Comparison of ENCODE assay signal across 1 mouse cellular context in the genomic region with DNA sequence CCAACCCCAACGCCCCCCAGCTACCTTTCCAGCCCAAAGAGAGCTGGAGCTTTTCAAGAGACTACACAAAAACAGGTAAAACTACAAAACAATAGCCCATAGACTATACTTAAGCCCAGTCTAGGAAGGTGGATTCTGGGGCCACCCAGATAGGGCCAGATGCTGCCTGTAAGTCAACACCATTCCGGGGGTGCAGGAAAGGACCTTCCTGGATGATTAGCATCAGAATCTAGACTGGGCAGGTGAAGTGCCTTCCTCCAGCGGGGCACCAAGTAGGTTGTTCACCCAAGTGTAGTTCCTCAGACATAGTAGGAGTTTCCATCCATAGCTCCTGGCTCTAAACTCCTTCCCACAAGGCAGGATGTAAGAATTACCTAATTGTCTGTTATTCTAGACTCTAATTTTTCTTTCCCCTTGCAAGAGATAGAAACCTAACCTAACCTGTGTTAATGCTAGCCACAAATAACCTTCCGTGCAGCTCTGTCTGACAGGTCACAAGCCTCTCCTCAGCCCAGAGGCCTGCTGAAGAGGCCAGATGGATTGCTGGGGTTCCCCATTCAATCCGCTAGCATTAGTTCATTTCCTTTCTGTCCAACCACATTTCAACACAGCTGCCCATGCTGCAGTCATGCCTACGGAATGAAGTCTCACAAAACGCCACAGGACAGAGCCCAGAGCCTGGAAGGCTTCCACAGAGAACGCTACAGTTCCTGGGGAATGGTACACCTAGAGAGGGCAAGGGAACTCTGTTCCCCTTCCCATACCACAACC.
TF ChIP-seq lines count a peak whose summit lies in the region.

No protein-coding gene starts in this region.

TF ChIP-seq in CH12.LX, 34 proteins besides CTCF, POLR2A, EP300 and RAD21:
- peak; percentile 92 for TF ChIP-seq MXI1 (IDR thresholded peaks at IDR 0.05; ENCODE audit: low read depth, low read length)
- peak; percentile 74 for TF ChIP-seq MAX (IDR thresholded peaks at IDR 0.05; ENCODE audit: low read length)
- peak; percentile 80; the same call in 1 of the 2 replicates for TF ChIP-seq TBP (conservative IDR thresholded peaks at IDR 0.05; ENCODE audit: low read depth, low read length)
- peak; percentile 44; the same call in 1 of the 2 replicates for TF ChIP-seq JUN (IDR thresholded peaks at IDR 0.05; ENCODE audit: insufficient read depth, low read depth, low read length)
- 0 out of 2 replicates have a peak, but pooled peaks have one; percentile 65 for TF ChIP-seq ZMIZ1 (IDR thresholded peaks at IDR 0.05; ENCODE audit: low read depth, low read length)
- TF ChIP-seq TCF12 (IDR thresholded peaks at IDR 0.05; ENCODE audit: low read depth, low read length) = peak; percentile 86
- no peak for TF ChIP-seq E2F4 (IDR thresholded peaks at IDR 0.05; ENCODE audit: insufficient replicate concordance, low read depth, low read length)
- no peak for TF ChIP-seq KAT2A (IDR thresholded peaks at IDR 0.05; ENCODE audit: insufficient replicate concordance, low read length)
- TF ChIP-seq MEF2A (IDR thresholded peaks at IDR 0.05; ENCODE audit: borderline replicate concordance, low read depth, low read length) = peak; percentile 83
- TF ChIP-seq NELFE (IDR thresholded peaks at IDR 0.05; ENCODE audit: low read depth, low read length) = peak; percentile 40; the same call in 1 of the 2 replicates
- TF ChIP-seq USF1 (IDR thresholded peaks at IDR 0.05; ENCODE audit: low read depth, low read length) = no peak
- peak; percentile 53; the same call in 1 of the 2 replicates for TF ChIP-seq MYC (IDR thresholded peaks at IDR 0.05; ENCODE audit: low read depth, low read length)
- TF ChIP-seq ZKSCAN1 (IDR thresholded peaks at IDR 0.05; ENCODE audit: borderline replicate concordance, low read depth, low read length) = peak; percentile 35; the same call in 1 of the 2 replicates
- no peak for TF ChIP-seq MAZ (IDR thresholded peaks at IDR 0.05; ENCODE audit: low read depth, low read length)
- peak; percentile 80 for TF ChIP-seq BHLHE40 (IDR thresholded peaks at IDR 0.05; ENCODE audit: low read depth, low read length)
- TF ChIP-seq RCOR1 (conservative IDR thresholded peaks at IDR 0.05; ENCODE audit: low read depth, low read length) = 0 out of 2 replicates have a peak, but pooled peaks have one; percentile 84
- peak; percentile 86 for TF ChIP-seq UBTF (IDR thresholded peaks at IDR 0.05; ENCODE audit: low read depth, low read length)
- peak; percentile 7; the same call in 1 of the 2 replicates for TF ChIP-seq ELF1 (IDR thresholded peaks at IDR 0.05; ENCODE audit: low read depth, low read length)
- peak; percentile 58; the same call in 1 of the 2 replicates for TF ChIP-seq CHD2 (IDR thresholded peaks at IDR 0.05; ENCODE audit: low read length)
- peak; percentile 28; the same call in 1 of the 2 replicates for TF ChIP-seq PAX5 (IDR thresholded peaks at IDR 0.05; ENCODE audit: low read length)
- TF ChIP-seq HCFC1 (IDR thresholded peaks at IDR 0.05; ENCODE audit: low read depth, low read length) = no peak
- TF ChIP-seq ETS1 (conservative IDR thresholded peaks at IDR 0.05; ENCODE audit: low read depth, low read length) = peak; percentile 87
- TF ChIP-seq NRF1 (IDR thresholded peaks at IDR 0.05; ENCODE audit: low read depth, low read length) = no peak
- 0 out of 2 replicates have a peak, but pooled peaks have one; percentile 17 for TF ChIP-seq MAFK (IDR thresholded peaks at IDR 0.05; ENCODE audit: insufficient replicate concordance, low read length)
- TF ChIP-seq IRF4 (IDR thresholded peaks at IDR 0.05; ENCODE audit: low read depth, low read length) = peak; percentile 17
- TF ChIP-seq JUND (conservative IDR thresholded peaks at IDR 0.05; ENCODE audit: low read depth, low read length) = no peak
- no peak for TF ChIP-seq ZC3H11A (IDR thresholded peaks at IDR 0.05; ENCODE audit: low read depth, low read length)
- peak; percentile 74; the same call in 1 of the 2 replicates for TF ChIP-seq SIN3A (IDR thresholded peaks at IDR 0.05; ENCODE audit: low read length)
